Mouse (Mus musculus): ENCODE results near the gene Ccndbp1.
A peak's percentile ranks its signal among the peaks of the same experiment; 100 is the strongest.
"Not testable (repeated sequence)": the region's sequence is repeated elsewhere in the genome, so short reads cannot be mapped to it uniquely, and the experiment has no call there.

Ccndbp1 gene

DNA sequence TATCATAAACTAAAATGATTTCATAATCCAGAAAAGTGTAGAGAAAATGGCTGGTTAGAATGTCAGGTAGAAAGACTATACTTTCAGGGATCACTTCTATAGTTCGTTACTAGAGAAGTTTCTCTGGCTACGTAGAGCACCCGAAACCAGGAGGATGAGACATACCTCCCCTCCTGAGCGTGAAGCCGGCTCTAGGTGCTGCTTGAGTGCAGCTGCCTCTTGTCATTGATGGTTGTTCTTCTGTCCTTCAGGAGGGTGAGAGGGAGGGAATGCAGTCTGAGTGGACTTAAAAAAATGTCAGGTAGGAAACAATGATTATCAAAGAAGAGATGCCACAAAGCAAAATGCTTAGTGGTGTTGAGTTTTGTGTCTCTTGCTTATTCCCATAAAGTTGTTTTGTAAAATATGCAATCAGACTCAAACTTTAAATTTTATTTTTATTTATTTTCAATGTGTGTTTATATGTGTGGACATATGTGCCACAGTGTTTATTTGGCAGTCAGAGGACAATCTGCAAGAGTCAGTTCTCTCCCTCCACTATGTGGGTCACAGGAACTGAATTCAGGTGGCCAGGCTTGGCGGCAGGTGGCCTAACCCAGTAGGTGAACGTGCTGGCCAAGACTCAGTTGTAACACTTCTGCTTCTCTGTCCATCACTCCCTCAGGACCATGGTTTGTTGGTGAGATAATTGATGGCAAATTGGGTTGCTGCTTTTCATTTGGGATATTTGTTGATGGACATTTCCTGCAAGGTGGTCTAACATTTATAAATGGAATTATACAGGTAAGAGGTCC, 4.0 kb upstream of the Ccndbp1 start:
- DNase-seq, result no peak

GRCm38 (mm10) chr2:121006986-121007385, 1.2 kb upstream of the Ccndbp1 start:
- DNase-seq, result no peak

DNA sequence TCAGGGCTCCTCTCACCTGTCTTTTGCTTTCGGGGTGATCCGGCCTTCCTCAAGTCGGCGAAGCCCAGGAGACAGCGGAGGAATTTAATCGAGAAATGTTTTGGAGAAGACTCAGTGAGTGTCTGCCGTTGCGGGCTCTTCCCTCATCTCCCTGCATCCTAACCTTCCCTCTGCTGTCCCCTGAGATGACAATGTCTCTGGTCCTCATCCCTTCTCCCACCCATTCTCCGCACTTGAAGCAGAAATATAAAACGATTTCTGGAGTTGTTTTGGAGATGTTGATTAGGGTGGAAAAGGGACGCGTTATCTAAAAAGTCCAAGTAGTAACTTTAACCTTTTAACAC, 433 bp downstream of the Ccndbp1 start:
- no peak for DNase-seq

DNA sequence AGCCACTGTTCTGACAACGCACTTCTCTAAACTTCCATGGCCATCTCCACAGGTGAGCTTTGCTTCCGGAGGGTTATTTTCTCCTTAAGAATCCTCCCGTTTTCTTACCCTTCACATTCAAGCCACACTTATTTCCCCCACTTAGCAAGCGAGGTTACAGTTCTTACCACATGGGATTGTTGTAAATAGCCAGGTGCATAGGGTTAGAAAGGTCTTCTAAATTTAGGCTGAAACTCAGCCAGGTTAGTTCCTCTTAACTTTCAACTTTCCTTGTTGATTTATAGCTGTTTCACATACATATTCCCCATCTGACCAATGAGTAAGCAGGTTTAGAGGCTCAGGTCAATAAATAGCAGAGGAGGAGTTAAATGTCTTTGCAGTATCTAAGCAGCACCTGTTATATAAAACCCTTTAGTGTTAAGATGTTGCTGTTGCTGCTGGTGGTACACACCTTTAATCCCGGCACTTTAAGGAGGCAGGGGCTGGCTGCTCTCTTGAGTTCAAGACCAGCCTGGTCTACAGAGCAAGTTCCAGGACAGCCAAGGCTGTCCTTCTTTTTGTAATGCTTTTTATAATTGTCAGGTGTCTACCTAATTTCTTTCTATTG, 971 bp downstream of the Ccndbp1 start:
- DNase-seq, result no peak

GRCm38 (mm10) chr2:121012676-121013075, 4.5 kb downstream of the Ccndbp1 start:
- no peak for DNase-seq

DNA sequence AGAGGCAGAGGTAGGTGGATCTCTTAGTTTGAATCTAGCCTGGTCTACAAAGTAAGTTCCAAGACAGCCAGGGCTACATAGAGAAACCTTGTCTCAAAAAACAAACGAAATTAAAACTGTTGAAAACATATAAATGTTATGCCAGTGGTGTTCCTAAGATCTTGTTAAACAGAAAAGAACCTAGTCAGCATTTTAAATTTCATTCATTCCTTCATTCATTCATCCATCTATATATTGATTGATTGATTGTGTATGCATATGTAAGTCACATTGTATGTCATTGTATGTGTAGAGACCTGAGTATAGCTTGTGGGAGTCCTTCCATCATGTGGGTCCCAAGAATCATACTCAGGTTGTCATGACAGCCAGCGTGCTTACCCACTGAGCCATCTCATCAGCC, 7.3 kb downstream of the Ccndbp1 start:
- no peak for DNase-seq

- DNase-seq, result no peak
Measured at GRCm38 (mm10) chr2:121016226-121016625, 8.0 kb downstream of the Ccndbp1 start.

- no peak for DNase-seq
Measured at GRCm38 (mm10) chr2:121017151-121017550, 8.9 kb downstream of the Ccndbp1 start.

DNA sequence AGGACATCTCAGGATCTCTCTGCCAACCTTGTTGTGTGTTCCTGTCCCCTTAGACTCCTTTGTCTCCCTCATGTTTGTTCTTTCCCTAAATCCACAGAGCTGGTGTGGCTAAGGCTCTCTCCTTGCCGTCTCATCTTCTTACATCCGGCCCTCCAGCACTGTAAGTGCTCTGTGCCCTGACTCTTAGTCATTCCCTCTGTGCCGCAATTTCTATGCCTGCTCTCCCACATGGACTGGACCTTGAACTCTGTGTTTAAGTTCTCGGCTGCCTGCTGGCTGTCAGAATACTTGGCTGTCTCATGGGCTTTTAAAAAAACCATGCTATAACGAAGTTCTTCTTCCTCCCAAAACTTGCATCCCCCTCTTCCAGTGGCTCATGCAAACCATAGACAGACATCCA, 14.7 kb downstream of the Ccndbp1 start:
- DNase-seq, result no peak

DNA sequence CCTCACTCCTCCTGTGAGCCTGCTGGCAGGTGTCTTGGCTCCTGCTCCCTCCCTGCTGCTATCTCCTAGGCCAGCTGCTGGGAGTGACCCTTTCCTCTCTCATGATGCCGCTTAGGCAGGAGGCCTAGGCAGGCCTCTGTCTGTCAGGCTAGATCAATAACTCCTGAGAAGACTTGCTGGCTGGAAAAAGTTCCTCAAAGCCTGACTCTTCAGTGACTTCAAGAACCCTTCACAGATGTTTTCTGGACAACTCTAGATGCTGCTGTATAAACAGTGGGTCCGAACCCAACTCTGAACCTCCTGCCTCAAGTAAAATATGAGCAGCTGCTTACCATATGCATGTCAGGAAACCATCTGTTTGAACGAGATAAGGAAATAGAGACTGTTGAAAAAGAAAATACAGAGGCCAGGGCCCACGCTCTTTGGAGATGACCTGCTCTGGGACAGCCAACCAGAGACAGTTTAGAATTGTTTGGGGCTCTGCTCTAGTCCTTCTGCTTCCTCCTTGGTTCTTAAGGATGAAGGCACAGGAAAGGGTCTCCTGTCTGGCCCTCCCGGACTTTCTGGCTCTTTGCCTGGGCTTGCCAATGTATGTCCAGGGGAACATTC, 28.6 kb downstream of the Ccndbp1 start, which contains the start of gene Epb42:
Epb42 (minus strand) TSS at position 340 of the 609 bp plus-strand sequence.
- DNase-seq, result no peak

DNA sequence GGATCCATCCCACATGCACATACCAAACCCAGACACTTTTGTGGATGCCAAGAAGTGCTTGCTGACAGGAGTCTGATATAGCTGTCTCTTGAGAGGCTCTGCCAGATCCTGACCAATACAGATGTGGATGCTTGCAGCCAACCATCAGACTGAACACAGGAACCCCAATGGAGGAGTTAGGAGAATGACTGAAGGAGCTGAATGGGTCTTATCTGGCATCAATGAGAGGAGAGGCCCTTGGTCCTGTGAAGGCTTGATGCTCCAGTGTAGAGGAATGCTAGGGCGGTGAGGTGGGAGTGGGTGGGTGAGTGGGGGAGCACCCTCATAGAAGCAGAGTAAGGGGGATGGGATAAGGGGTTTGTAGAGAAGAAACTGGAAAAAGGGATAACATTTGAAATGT, 30.6 kb downstream of the Ccndbp1 start:
- DNase-seq, result not testable (repeated sequence)

- DNase-seq, result no peak
Measured at GRCm38 (mm10) chr2:121039382-121039781, 31.2 kb downstream of the Ccndbp1 start.

DNA sequence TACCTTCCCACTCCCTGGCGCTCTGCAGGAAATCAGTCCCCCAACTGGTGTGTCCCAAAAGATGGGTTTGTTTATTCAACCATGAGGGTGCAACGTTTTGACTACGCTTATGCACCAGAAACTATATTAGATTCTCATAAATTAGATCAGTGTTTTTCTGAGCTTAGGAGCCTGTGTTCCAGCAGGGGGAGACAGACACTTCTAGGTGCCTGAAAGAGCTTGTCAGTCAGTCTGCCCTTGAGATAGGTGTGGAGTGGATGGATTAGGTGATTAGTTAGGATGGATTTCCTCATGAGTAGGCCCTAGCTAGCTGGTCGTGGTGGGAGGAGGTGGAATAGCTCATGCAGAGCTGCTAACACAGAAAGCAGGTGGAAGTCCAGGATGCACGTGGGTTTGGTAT, 32.9 kb downstream of the Ccndbp1 start:
- DNase-seq, result peak; percentile 8

GRCm38 (mm10) chr2:121045653-121046052, 37.5 kb downstream of the Ccndbp1 start:
- DNase-seq, result no peak

DNA sequence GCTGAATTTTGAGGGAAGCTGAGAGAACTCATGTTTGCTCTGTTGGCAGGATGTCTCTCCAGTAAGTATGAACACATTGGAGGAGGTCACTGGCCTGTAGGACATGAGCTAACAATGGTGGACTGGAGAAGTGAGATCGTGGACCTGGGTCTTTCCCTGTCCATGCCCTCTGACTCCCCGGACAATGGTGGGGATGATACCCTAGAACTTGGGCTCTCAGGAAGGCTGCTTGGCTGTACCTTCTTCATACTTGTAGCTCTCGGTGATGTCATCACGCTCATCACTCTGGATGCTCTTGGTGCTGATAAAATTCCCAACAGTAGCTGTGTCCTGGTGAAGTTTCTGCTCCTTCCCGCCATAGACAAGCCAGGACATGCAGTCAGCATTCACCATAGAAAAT, 44.0 kb downstream of the Ccndbp1 start:
- DNase-seq, result no peak

- DNase-seq, result no peak
Measured at GRCm38 (mm10) chr2:121054060-121054459, 45.9 kb downstream of the Ccndbp1 start.

- DNase-seq, result no peak
Measured at GRCm38 (mm10) chr2:121055915-121056314, 47.7 kb downstream of the Ccndbp1 start.

DNA sequence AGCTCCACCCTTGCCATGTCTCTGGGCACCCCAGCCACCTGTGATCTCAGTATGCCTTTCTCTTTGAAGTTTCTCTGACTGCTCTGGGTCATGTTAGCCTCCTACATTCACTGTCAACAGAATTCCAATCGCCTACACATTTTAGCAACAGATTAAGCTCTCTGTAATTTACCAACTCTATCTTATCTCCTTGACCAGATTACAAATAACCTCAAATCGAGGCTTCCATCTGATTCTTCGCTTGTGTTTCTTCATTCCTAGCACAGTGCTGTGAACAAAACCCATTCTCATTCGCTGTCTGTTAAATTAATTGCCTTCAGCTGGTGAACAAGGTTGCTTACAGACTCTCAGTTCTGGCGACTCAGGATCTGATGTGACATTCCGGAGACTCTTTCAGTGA, 49.8 kb downstream of the Ccndbp1 start:
- no peak for DNase-seq

- no peak for DNase-seq
Measured at GRCm38 (mm10) chr2:121061315-121061714, 53.1 kb downstream of the Ccndbp1 start.

All from right cerebral cortex, postnatal 4 days (tissue).